Mouse (Mus musculus): ENCODE data around the gene Sytl3.
"Not testable (repeated sequence)": the region's sequence is repeated elsewhere in the genome, so short reads cannot be mapped to it uniquely, and the experiment has no call there.

Sytl3 gene

GRCm38 (mm10) chr17:6691596-6691995, 32.7 kb downstream of the Sytl3 start:
- peak; percentile 32 for DNase-seq (ENCODE audit: extremely low spot score)

GRCm38 (mm10) chr17:6695712-6696111, 36.8 kb downstream of the Sytl3 start:
- DNase-seq (ENCODE audit: extremely low spot score): not testable (repeated sequence)

GRCm38 (mm10) chr17:6696521-6696920, 37.6 kb downstream of the Sytl3 start:
- not testable (repeated sequence) for DNase-seq (ENCODE audit: extremely low spot score)

- peak; percentile 6 for DNase-seq (ENCODE audit: extremely low spot score)
Measured at GRCm38 (mm10) chr17:6697224-6697775, 38.4 kb downstream of the Sytl3 start.

GRCm38 (mm10) chr17:6699502-6699901, 40.6 kb downstream of the Sytl3 start:
- not testable (repeated sequence) for DNase-seq (ENCODE audit: extremely low spot score)

GRCm38 (mm10) chr17:6700077-6700476, 41.2 kb downstream of the Sytl3 start:
- not testable (repeated sequence) for DNase-seq (ENCODE audit: extremely low spot score)

- DNase-seq (ENCODE audit: extremely low spot score): not testable (repeated sequence)
Measured at GRCm38 (mm10) chr17:6702625-6703221, 43.8 kb downstream of the Sytl3 start.

- not testable (repeated sequence) for DNase-seq (ENCODE audit: extremely low spot score)
Measured at GRCm38 (mm10) chr17:6703381-6704270, 44.7 kb downstream of the Sytl3 start.

- not testable (repeated sequence) for DNase-seq (ENCODE audit: extremely low spot score)
Measured at GRCm38 (mm10) chr17:6706448-6706847, 47.6 kb downstream of the Sytl3 start.

GRCm38 (mm10) chr17:6707422-6707821, 48.5 kb downstream of the Sytl3 start:
- DNase-seq (ENCODE audit: extremely low spot score): not testable (repeated sequence)

GRCm38 (mm10) chr17:6708194-6708593, 49.3 kb downstream of the Sytl3 start:
- DNase-seq (ENCODE audit: extremely low spot score): not testable (repeated sequence)

GRCm38 (mm10) chr17:6713483-6713882, 54.6 kb downstream of the Sytl3 start:
- DNase-seq (ENCODE audit: extremely low spot score): not testable (repeated sequence)

GRCm38 (mm10) chr17:6713944-6714343, 55.1 kb downstream of the Sytl3 start:
- not testable (repeated sequence) for DNase-seq (ENCODE audit: extremely low spot score)

GRCm38 (mm10) chr17:6727996-6728610, 69.2 kb downstream of the Sytl3 start:
- DNase-seq (ENCODE audit: extremely low spot score): no peak

- no peak for DNase-seq (ENCODE audit: extremely low spot score)
Measured at GRCm38 (mm10) chr17:6729244-6729742, 70.4 kb downstream of the Sytl3 start.

- no peak for DNase-seq (ENCODE audit: extremely low spot score)
Measured at GRCm38 (mm10) chr17:6731132-6731531, 72.2 kb downstream of the Sytl3 start.

- no peak for DNase-seq (ENCODE audit: extremely low spot score)
Measured at GRCm38 (mm10) chr17:6731634-6732033, 72.7 kb downstream of the Sytl3 start.

GRCm38 (mm10) chr17:6732665-6733064, 73.8 kb downstream of the Sytl3 start:
- DNase-seq (ENCODE audit: extremely low spot score): no peak

GRCm38 (mm10) chr17:6733322-6733875, 74.5 kb downstream of the Sytl3 start:
- no peak for DNase-seq (ENCODE audit: extremely low spot score)

- DNase-seq (ENCODE audit: extremely low spot score): no peak
Measured at GRCm38 (mm10) chr17:6734746-6735441, 76.0 kb downstream of the Sytl3 start.

All from embryo, embryonic 9.5 days (tissue).